Mouse (Mus musculus) ovary, postnatal 14 days (tissue): ENCODE measurements around the gene Scfd2.

Experiments used
- DNase-seq: peaks from one replicate; pipeline ENCODE4 v3.0.0; 2022; ENCODE audit warnings: low spot score

Scfd2 gene

DNA sequence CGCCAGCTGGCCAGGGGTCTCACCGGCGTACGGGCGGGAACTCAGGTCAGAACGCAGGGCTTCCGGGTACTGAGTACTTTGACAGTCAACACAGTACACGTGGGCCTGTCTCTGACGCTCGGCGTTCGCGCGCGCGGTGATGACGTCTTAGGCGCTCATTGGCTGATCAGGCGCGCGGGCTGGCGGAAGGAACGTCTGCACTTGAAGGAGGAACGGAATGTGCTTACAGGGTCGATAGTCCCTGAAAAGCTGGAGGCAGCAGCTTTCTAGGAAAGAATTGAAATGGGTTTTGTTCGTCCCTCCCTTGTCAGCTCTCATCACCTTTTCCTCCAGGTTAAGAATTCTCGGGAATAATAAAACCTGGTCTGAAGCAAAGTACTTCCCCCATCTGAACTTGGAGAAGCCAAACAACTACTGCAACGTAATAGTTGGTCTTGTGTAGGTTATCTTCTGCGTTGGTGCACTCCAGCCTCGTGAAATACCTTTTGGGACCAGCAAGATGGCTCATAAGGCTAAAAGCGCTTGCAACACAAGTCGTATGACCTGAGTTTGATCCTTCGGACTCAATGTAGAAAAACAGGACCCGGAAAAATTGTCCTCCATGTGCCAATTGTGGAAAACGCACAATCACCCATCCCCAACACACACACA, at the start of gene Scfd2:
TSS of gene Scfd2 (minus strand) at position 130 of the 651 bp plus-strand sequence.
- peak; percentile 97 for DNase-seq

DNA sequence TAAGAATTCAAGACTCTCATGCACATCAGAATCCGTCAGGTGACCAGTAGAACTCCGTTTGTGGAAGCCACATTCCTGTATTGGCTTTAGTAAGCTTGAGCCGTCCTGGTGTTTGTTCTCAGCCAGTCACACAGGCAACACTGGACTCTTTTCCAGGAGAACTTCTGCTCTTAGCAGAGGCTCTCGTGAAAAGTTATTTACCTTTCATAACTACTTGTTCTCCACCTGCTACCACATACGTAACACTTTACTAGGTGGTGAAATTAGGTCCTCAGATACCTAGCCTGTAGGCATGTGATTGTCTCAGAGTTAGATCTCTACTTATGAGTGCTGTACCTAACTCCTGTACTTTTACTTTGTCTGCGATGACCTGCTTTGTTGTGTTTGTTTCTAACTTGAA, 40.2 kb upstream of the Scfd2 start:
- no peak for DNase-seq

DNA sequence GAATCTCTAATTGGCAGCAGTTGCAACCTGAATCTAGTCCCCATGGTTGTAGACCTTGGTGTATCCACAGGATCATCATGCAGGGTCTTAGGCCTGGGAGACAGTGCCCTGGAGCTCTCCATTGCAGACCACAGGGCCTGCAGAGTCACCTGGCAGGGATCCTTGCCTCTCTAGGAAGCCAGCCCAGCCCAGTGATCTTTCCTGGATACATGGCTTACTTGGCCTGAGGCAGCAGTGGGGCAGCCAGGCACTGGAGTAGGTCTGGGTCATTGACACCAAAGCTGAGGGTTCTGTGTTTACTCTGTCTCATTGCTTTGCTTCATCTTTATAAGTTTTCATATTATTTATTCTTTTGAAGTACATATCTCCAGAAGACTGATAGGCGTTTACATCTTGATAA, 29.6 kb upstream of the Scfd2 start:
- no peak for DNase-seq

DNA sequence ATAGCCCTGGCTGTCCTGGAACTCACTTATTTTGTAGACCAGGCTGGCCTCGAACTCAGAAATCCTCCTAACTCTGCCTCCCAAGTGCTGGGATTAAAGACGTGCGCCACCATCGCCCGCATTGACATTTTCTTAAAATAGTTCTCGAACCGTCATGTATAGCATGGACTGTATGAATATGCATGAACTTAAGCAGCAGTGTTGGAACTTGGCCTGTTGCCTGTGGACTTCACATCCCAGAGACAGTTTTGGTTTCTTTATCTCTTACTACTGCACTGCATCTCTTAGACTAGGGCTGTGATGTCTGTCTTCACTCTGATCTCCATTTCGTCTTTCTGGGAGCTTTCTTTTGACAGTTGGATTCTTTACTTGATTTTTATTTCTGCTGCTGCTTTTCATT, 18.0 kb upstream of the Scfd2 start:
- no peak for DNase-seq

DNA sequence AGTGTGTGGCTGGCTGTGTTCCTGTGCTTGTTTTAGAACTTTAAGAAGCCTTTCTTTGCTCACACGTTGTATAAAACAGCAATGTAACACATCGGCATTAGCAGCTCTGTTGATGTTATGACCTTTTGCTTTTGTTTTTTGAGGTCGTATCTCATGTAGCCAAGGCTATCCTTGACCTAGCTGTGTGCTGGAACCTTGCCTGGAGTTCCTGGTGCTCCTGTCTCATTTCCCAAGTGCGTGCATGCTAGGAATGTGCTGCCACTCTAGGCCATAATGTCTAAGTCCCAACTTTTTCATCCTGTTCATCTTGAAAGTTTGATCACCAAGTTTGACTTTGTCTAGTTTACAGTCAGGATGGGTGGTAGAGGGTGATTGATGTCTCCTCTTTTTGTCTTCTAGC, 14.0 kb upstream of the Scfd2 start:
- no peak for DNase-seq

DNA sequence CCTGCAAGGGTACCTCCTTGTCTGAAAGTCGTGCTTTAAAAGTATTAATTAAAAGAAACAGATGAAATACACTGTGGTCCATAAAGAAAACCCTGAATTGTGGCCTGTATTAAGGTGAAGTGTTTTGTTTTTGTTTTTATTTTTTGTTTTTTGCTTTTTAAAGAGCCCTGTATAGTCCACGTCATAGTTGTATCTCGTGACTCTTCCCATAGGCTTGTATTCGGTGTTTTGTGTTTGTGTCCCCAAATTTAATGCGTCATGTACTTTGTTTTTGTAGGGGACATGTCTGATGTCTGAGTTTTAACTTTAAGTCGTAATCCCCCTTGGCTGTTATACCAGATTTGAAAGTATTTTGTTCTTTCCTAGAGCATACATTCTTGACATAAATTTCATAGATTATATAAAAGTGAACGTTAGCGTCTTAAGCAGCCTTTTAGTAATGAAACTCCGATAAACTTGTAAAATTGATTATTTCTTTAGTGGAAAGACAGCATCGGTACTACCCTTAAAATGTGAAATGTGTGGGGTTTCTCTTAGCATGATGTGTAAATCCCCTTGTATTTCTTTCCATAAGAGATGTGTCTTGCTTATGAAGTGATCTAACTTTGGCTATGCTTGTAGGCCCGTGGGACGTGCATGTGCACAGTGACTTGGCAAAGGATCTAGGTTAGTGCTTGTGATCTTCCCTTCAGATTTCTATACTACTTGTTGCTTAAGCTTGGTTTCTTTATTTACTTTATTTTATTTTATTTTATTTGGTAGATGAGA, 4.8 kb upstream of the Scfd2 start:
- no peak for DNase-seq

DNA sequence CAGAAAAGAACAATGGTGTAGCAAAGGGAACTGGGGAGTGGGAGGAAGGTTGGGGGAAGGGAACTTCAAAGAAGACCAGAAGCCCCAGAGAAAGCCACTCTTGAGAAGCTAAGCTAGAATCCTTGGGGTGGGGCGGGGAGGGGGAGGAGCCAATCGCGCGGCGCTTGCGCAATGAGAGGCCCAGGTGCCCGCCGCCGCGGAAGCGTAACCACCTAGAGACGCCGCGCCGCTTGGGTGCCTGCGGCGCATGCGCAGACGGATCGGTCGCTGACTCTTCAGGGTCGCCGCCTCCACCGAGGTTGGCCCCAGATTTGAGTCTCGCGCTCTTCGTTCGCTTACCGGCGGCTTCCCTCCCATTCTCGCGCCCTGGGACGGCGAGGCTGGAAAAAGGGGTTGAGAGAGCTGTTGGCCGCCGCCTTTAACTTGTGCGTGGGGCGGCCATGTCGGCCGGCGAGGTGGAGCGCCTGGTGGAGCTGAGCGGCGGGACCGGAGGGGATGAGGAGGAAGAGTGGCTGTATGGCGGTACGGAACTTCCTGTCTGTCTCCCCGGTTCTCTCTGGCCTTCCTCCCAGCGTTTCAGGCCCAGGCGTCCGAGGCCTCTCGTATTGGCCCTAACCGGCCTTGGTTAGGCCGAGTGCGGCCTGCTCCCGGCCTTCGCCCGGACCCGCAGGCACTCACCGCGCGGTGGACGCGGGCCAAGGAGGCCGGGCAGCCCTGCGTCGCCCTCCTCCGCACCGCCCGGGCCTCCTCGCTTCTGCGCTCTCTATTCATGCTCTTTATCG, 3.9 kb upstream of the Scfd2 start, which contains the start of gene Fip1l1:
TSS of gene Fip1l1 (plus strand) at position 210 of the 782 bp plus-strand sequence.
- DNase-seq = peak; percentile 81

DNA sequence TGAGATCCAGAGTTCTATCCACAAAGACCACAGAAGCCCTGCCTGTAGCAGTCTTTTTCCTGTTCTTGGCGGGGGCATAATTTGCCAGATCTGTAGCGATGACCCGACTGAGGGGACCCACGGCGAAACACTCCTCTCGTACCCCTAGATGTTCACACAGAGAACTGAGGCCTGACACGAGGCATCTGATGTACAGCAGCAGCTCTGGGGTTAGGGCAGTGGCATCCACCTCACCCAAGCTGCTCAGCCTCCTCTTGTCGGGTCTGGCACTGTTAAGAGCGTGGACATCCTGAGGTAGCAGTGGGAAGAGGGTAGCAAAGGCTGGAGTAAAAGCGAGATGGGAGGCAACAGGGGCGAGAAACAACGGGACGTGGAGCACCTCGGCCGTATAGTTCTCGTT, 774 bp downstream of the Scfd2 start:
- DNase-seq = no peak

DNA sequence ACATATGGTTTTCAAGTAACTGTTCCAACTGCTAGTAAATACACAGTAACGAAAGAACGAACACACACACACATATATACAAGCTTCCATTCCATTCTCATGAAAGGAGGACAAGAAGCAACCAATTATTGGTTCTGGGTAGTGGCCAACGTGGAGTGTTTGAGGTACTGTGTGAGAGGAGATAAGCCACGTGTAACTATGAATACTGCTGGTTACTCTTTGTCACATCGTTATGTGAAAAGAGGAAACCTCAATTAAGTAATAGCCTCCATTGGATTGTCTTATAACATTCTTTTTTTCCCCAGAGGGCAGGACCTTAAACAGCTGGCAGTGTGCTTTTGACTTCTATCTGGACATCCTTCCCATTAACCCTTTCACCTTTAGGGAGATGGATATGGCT, 4.5 kb downstream of the Scfd2 start:
- no peak for DNase-seq

DNA sequence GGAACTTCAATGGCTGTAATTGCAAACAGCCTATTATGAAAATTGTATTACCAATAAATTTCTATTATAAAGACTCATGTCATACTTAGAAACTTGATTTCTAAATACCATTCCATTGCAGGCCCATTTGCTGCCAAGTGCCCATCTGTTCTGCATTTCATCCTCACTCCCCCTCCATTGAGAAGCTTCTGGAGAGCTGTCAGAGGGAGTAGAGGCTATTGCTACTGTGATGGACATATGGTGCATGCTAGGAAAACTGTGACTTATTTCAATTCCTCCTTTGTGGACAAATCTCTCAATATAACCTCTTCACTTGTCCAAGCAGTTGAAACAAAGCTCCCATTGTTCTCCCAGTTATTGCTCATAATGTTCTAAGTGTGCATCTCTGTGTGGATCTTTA, 19.9 kb downstream of the Scfd2 start:
- DNase-seq = no peak

DNA sequence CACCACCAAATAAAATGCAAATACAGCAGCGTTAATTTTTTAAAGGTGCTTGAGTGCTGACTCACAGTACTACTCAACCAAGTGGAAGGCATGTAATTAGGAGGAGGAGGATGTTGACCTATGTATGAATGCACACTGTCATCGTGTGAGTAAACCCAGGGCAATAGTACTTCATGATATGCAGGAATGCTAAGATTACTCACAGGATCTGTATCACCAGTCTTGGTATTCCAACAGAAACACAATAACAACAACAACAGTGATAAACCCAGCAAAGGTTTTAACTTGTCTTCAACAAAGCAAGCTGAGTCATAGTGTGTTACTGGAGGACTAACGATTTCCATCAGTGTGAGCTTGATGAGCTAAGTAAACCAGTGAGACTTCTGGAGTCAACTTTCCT, 38.9 kb downstream of the Scfd2 start:
- DNase-seq = no peak

DNA sequence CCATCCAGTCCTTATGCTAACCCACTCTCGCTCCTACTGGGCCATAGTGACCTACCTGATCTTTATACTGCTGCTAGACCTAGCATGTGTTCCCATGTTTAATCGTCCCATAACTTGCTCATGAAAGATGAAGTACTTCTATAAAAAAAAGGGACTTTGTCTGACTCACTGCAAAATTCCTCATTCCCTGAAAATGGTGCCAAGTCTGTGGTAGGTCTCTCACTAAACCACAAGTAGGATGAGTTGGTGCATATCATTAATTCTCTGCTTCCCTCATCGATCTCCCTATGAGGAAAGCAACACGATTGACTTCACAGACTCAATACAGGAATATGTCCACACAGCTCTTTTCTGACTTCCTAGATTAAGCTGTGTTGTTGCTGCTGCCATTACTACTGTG, 46.9 kb downstream of the Scfd2 start:
- DNase-seq = no peak

DNA sequence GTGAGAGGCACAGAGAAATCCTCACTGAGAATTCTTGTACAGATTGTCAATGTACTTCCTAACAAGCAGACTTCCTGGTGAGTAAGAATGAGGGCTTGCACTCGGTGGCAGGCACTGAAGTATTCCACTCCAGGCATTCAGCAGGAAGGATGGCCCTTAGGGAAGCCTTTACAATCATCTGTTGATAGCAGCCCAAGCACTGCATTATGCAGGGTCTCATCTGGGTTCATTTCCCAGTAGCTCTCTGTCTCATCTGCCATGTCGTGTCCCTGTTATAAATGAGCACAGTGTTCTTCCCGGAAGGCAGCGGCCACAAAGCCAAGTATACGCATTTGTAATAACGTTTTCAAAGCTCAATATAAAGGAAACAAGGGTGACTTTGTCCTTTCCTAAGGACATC, 48.9 kb downstream of the Scfd2 start:
- no peak for DNase-seq

DNA sequence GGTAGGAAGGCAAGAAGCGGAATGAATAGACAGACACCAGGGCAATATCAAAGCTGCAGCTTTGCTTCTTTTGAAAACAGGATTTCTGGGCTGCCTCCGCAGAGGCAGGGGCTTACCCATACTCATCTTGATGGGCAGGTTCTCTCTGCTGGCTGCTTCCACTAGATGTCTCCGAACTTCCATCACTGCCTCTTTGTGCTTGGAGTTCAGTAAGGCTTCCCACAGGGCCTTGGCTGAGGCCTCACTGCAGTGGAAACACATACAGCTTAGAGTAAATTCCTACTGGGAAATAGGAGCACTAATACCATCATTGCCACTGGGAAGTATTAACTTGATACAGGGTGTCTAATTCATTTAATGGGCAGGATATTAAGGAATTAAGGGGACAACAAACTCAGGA, 49.5 kb downstream of the Scfd2 start:
- DNase-seq = no peak

DNA sequence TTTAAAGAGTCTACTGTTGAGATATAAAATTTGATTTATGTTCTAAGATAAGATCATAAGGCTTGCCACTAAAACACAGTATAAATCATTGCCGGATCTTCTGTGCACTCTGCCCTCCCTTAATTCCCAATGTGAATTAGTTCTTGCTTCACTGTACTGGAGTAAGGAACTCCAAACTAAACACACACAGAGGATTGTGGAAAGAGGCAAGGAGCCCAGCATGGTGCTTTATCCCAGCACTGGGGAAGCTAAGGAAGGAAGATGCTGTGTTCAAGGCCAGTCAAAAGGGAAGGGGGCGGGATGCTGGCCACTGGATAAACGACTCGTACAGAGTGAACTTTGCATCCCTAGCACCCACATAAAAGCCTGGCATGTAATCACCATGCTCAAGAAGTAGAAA, 51.1 kb downstream of the Scfd2 start:
- DNase-seq = no peak

DNA sequence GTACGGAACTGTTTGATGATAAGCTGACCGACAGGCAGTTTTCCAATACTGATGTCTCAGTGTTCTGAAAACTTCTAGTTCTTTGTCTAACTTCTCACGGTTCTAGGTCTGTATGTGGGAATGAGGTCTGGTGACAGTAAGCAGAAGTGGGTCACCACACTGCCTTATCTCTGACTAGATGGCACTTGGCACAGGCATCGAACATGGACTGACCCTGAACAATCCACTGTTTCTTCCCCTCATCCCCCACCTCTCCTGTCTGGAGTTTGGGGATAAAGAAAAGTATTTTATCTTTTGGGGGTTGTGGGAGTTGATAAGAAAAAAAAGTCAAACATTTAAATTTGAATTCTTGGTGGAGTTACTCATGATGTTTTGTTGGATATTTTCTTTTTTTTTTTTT, 51.6 kb downstream of the Scfd2 start:
- DNase-seq = no peak

DNA sequence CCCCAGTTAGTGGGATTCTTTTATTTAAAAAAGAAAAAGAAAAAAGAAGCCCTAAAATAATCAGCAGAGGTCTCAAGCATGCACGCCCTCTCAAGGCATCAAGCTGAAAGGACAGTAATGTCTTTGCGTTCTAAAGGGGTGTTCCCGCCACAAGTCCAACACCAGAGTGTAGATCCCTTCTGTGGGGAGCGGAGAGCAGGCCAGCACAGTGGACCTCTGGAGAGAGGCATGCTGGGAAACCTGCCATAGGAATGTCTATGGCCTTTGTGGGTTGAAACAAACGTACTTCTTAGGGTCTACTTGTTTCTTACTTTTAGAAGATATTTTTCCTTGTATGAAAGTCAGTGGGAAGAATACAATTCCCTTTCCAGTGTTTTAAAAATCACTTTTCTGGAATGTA, 52.4 kb downstream of the Scfd2 start:
- DNase-seq = no peak

DNA sequence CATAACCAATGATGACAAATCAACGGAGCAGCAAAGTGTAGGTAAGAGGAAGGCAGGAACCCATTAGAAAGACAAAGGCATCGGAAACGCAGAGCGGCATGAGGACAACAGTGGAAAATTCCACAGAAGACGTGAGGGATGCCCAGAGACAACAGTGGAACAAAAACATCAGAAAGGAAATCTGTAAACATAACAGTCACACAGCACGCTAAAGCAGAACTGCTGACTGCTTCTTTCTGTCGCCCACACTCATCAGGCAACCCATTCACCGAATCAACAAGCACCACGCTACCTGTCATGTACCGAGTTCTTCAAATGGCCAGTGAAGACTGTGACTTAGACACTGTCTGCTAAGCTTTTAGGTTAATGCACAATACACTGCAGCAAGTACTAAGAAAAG, 55.0 kb downstream of the Scfd2 start:
- DNase-seq = no peak

DNA sequence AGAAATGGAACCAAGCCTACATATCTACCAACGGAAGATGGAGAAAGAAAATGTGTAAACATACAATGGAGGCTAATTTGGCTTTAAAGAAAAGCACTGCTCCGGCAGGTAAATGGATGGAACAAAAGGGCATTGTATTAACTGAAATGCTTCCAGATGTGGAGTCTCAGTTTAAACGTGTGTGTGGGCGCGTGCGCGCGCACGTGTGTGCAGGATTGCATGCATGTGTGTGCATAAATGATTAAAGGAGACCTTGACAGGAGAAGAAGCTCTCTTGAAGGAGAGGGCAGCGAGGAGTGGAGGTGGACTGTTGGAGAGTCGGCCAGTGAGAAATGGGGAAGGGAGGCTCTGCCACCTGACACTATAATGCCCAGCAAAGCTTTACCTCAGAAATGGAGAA, 58.4 kb downstream of the Scfd2 start:
- no peak for DNase-seq

DNA sequence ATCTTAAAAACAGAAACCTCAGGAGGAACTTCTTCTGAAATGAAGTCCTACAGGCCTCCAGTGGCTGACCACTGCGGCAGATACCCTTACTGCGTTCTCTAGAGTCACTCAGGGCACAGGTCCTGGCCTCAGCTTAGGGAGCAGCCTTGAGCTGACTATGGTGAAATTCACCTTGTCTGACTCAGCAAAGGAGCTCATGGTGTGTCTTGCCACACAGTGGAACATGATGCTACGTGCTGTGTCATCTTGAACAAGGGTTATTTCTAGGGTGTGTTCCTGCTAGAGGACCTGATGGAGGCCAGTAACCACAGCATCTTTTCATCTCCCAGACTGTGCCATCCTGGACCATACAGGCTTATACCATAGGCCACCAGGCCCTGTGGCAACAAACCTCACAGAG, 60.7 kb downstream of the Scfd2 start:
- DNase-seq = no peak

DNA sequence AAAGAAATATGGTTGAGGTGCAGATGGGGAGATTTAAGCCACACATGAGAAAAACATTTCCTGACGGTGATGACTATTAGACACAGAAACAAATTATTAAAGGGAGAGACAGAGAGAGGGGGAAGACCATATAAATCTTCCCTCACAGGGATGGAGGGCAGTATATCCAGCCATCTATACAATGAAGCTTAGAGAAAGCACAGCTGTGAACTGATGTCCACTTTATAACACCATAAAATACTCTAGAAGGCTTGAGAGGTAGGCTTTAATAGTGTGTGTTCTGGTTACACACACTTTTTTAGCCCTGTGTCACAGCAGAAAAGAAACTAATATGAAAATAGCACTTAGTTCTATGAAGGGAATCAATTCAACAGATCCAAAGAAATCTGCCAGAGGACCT, 61.9 kb downstream of the Scfd2 start:
- DNase-seq = no peak

DNA sequence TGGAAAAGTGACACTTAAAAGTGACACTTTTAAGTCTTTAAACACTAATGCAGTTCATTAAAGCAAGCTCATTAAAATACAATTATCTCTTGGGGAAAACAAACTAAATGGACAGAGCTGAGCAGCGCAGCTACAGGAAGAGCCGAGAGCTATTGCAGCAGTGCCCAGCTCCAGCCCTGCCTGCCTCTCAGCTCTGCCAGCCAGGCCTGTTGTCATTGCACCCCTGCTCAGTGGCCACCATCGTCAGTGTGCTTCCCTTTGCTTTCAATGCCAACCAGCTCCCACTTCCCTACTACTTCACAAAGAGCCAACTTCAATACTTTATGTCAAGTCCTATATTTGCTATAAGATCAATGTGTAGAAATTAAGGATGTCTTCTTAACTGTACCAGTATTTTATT, 63.8 kb downstream of the Scfd2 start:
- no peak for DNase-seq

DNA sequence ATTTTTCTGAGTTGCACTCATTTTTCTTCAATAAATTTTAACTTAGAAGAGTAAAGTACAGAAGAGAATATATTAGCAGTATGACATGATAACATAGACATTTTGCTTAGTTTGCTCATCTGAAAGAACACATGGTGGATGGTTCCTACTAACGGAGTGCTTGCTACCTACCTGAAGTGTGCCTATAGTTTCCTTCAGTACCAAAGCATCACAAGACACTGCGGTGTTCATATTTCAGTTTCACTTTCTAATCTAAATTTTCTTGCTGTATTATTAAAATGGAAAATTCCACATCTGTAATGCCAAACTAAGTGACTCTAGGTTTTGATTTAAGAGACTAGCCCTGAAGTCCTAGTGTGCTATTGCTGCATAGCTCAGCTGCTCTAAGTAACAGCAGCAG, 74.8 kb downstream of the Scfd2 start:
- no peak for DNase-seq
